Mouse (Mus musculus): ENCODE results near the gene Amhr2.
A peak's percentile ranks its signal among the peaks of the same experiment; 100 is the strongest.

Gene Amhr2

GRCm38 (mm10) chr15:102445146-102445545 lies at the start of gene Amhr2:
TSS of gene Amhr2 (plus strand) at chr15:102445367.
- DNase-seq (ENCODE audit: low spot score in 2 of 2): no peak

- no peak for DNase-seq (ENCODE audit: low spot score in 2 of 2)
Observed at GRCm38 (mm10) chr15:102398629-102399028, 46.5 kb upstream of the Amhr2 start.

- DNase-seq (ENCODE audit: low spot score in 2 of 2): peak; percentile 62 to 71
Observed at GRCm38 (mm10) chr15:102399229-102400221, 45.6 kb upstream of the Amhr2 start.

GRCm38 (mm10) chr15:102400476-102401045 lies 44.6 kb upstream of the Amhr2 start:
- DNase-seq (ENCODE audit: low spot score in 2 of 2): no peak

- no peak for DNase-seq (ENCODE audit: low spot score in 2 of 2)
Observed at GRCm38 (mm10) chr15:102401278-102401677, 43.9 kb upstream of the Amhr2 start.

GRCm38 (mm10) chr15:102402210-102402609 lies 43.0 kb upstream of the Amhr2 start:
- DNase-seq (ENCODE audit: low spot score in 2 of 2): no peak

- DNase-seq (ENCODE audit: low spot score in 2 of 2): no peak
Observed at GRCm38 (mm10) chr15:102404608-102405488, 40.3 kb upstream of the Amhr2 start.

GRCm38 (mm10) chr15:102405489-102406195 lies 39.5 kb upstream of the Amhr2 start, which contains the start of gene Sp1:
TSS of gene Sp1 (plus strand) at chr15:102406143.
- peak; percentile 95 to 96 for DNase-seq (ENCODE audit: low spot score in 2 of 2)

- peak; percentile 70 to 74 for DNase-seq (ENCODE audit: low spot score in 2 of 2)
Observed at GRCm38 (mm10) chr15:102406196-102406911, 38.8 kb upstream of the Amhr2 start.

- no peak for DNase-seq (ENCODE audit: low spot score in 2 of 2)
Observed at GRCm38 (mm10) chr15:102406912-102407580, 38.1 kb upstream of the Amhr2 start.

- no peak for DNase-seq (ENCODE audit: low spot score in 2 of 2)
Observed at GRCm38 (mm10) chr15:102407681-102408557, 37.2 kb upstream of the Amhr2 start.

GRCm38 (mm10) chr15:102408558-102409130 lies 36.5 kb upstream of the Amhr2 start:
- no peak for DNase-seq (ENCODE audit: low spot score in 2 of 2)

- no peak for DNase-seq (ENCODE audit: low spot score in 2 of 2)
Observed at GRCm38 (mm10) chr15:102409286-102409685, 35.9 kb upstream of the Amhr2 start.

- no peak for DNase-seq (ENCODE audit: low spot score in 2 of 2)
Observed at GRCm38 (mm10) chr15:102411077-102411476, 34.1 kb upstream of the Amhr2 start.

- DNase-seq (ENCODE audit: low spot score in 2 of 2): no peak
Observed at GRCm38 (mm10) chr15:102413687-102414086, 31.5 kb upstream of the Amhr2 start.

GRCm38 (mm10) chr15:102417524-102417923 lies 27.6 kb upstream of the Amhr2 start:
- DNase-seq (ENCODE audit: low spot score in 2 of 2): no peak

GRCm38 (mm10) chr15:102420986-102421385 lies 24.2 kb upstream of the Amhr2 start:
- no peak for DNase-seq (ENCODE audit: low spot score in 2 of 2)

- peak in 1 of 2 experiments; percentile 28 for DNase-seq (ENCODE audit: low spot score in 2 of 2)
Observed at GRCm38 (mm10) chr15:102421437-102421836, 23.7 kb upstream of the Amhr2 start.

Measured in spleen, postnatal 14 days (tissue).